Mouse (Mus musculus) neural tube, embryonic 11.5 days (tissue): ENCODE data around the gene Kcnt2. TPM values are rescaled to one million over a fixed set of nuclear protein-coding genes. Genes with fewer than 3 reads are reported as not detected.

ENCODE experiments used
- ATAC-seq: fragments of 200-750 bp; cut with Nextera tagmentation; 2 replicates; pipeline ENCODE4 v1.8.0; 2017; ENCODE audit warnings: moderate number of reproducible peaks, mild to moderate bottlenecking, moderate TSS enrichment, moderate library complexity; ENCODE audit not compliant: insufficient read depth, low FRiP score, low TSS enrichment
- DNase-seq: peaks from one replicate; pipeline ENCODE4 v3.0.0-alpha.2; 2015; ENCODE audit warnings: low spot score
- H3K27ac ChIP-seq: fragments of 300-500 bp; sonication (generic); 2 replicates; pipeline ENCODE4 v1.5.1; 2014; ENCODE audit warnings: low read depth, mild to moderate bottlenecking, low read length
- H3K27me3 ChIP-seq: fragments of 300-500 bp; sonication (generic); 2 replicates; pipeline ENCODE4 v1.6.1; 2014; ENCODE audit warnings: mild to moderate bottlenecking, low read length, mixed read lengths; ENCODE audit not compliant: control insufficient read depth, insufficient read depth
- H3K36me3 ChIP-seq: fragments of 300-500 bp; sonication (generic); 2 replicates; pipeline ENCODE4 v1.6.1; 2014; ENCODE audit warnings: mild to moderate bottlenecking, low read length, moderate library complexity, mixed read lengths; ENCODE audit not compliant: control insufficient read depth, insufficient read depth
- H3K4me1 ChIP-seq: fragments of 300-500 bp; sonication (generic); 2 replicates; pipeline ENCODE4 v1.6.1; 2014; ENCODE audit warnings: low read length, mixed read lengths; ENCODE audit not compliant: control insufficient read depth, insufficient read depth
- H3K4me2 ChIP-seq: fragments of 300-500 bp; sonication (generic); 2 replicates; pipeline ENCODE4 v1.6.1; 2014; ENCODE audit warnings: low read depth, mild to moderate bottlenecking, moderate library complexity
- H3K4me3 ChIP-seq: fragments of 300-500 bp; sonication (generic); 2 replicates; pipeline ENCODE4 v1.5.1; 2014; ENCODE audit warnings: low read depth, low read length
- H3K9ac ChIP-seq: fragments of 300-500 bp; sonication (generic); 2 replicates; pipeline ENCODE4 v1.6.1; 2014; ENCODE audit warnings: mild to moderate bottlenecking, low read length
- H3K9me3 ChIP-seq: fragments of 300-500 bp; sonication (generic); 2 replicates; pipeline ENCODE4 v1.6.1; 2016; ENCODE audit warnings: low read length; ENCODE audit not compliant: control insufficient read depth
- WGBS: fragments of 180-500 bp; shearing (Covaris S2); extraction: QIAGEN DNeasy Blood & Tissue Kit; methylation state at CpG from one replicate; pipeline ENCODE4 v1.1.7; 2014; 5-methylcytosine and 5-hydroxymethylcytosine counted together
- polyA plus RNA-seq: library from polyadenylated mRNA; unstranded; fragments of >200 nt; fragmentation: Nextera tagmentation; extraction: Ambion mirVana; gene quantifications from 2 replicates; pipeline ENCODE4 v1.2.1, GENCODE M21; 2014

Gene Kcnt2
- polyA plus RNA-seq, 1 experiment from 2014 or later = 2.1 TPM

GRCm38 (mm10) chr1:140659607-140660340 lies 413.8 kb downstream of the Kcnt2 start:
- no peak for ATAC-seq
- no peaks in the 10 kb centered on the region for H3K27me3 ChIP-seq
- H3K9ac ChIP-seq = no peak overlapping the region
- no peak overlapping the region for H3K27ac ChIP-seq
- H3K4me3 ChIP-seq = no peak overlapping the region
- no peaks in the 10 kb centered on the region for H3K36me3 ChIP-seq
- 70% methylated on average over 3 of the region's 3 CpGs for WGBS
- no peak for DNase-seq
- H3K4me1 ChIP-seq = no peaks in the 10 kb centered on the region
- H3K4me2 ChIP-seq = no peak overlapping the region
- H3K9me3 ChIP-seq = no peaks in the 10 kb centered on the region

GRCm38 (mm10) chr1:140660751-140661403 lies 414.9 kb downstream of the Kcnt2 start:
- H3K4me3 ChIP-seq = no peak overlapping the region
- WGBS = 64% methylated on average over 12 of the region's 12 CpGs
- H3K27ac ChIP-seq = no peak overlapping the region
- H3K9ac ChIP-seq = no peak overlapping the region
- DNase-seq = no peak
- no peak for ATAC-seq
- H3K4me2 ChIP-seq = no peak overlapping the region
- no peaks in the 10 kb centered on the region for H3K9me3 ChIP-seq
- no peaks in the 10 kb centered on the region for H3K27me3 ChIP-seq
- H3K4me1 ChIP-seq = no peaks in the 10 kb centered on the region
- H3K36me3 ChIP-seq = no peaks in the 10 kb centered on the region

GRCm38 (mm10) chr1:140661404-140661787 lies 415.4 kb downstream of the Kcnt2 start:
- no peak overlapping the region for H3K9ac ChIP-seq
- no peak overlapping the region for H3K27ac ChIP-seq
- H3K4me2 ChIP-seq = no peak overlapping the region
- WGBS = 43% methylated on average over 3 of the region's 3 CpGs
- no peaks in the 10 kb centered on the region for H3K27me3 ChIP-seq
- no peaks in the 10 kb centered on the region for H3K4me1 ChIP-seq
- no peaks in the 10 kb centered on the region for H3K9me3 ChIP-seq
- H3K4me3 ChIP-seq = no peak overlapping the region
- DNase-seq (no peak), ATAC-seq (peak; percentile 48)
- H3K36me3 ChIP-seq = no peaks in the 10 kb centered on the region

Other genes with a start within 250 kb of the Kcnt2 start
- gene Cfh, start 62.4 kb upstream of the Kcnt2 start, polyA plus RNA-seq = 2.8 and 3.4 TPM in 2 replicates